Mouse (Mus musculus) erythroblast, embryonic 14.5 days (primary cell): ENCODE measurements around the gene Hrh1.

Experiments
- GATA1 ChIP-seq: IDR thresholded peaks from 2 replicates; pipeline ENCODE4 v1.6.1; 2012; ENCODE audit warnings: low read length, inconsistent platforms, mixed read lengths
- TAL1 ChIP-seq: IDR thresholded peaks from 3 replicates; pipeline ENCODE4 v1.6.1; 2012; ENCODE audit warnings: low read length, inconsistent platforms, mixed read lengths

- TF ChIP-seq TAL1 (no peak), GATA1 (no peak)
Observed at GRCm38 (mm10) chr6:114457299-114457698, 59.6 kb downstream of the Hrh1 start.
